Mouse (Mus musculus) myocyte (in vitro differentiated cells): ENCODE data around the gene Limch1.

Source experiments
- E2F4 ChIP-seq: IDR thresholded peaks from one replicate; pipeline ENCODE4 v1.6.1; 2011; ENCODE audit warnings: mild to moderate bottlenecking, control low read depth, moderate library complexity; ENCODE audit not compliant: insufficient read depth
- MAX ChIP-seq: IDR thresholded peaks from one replicate; pipeline ENCODE4 v1.6.1; 2011; ENCODE audit warnings: low read depth, mild to moderate bottlenecking, control low read depth
- POLR2A ChIP-seq: IDR thresholded peaks from one replicate; pipeline ENCODE4 v1.6.1; 2011; ENCODE audit warnings: low read depth, mild to moderate bottlenecking, control low read depth, moderate library complexity; ENCODE audit not compliant: insufficient read length
- REST ChIP-seq: IDR thresholded peaks from one replicate; pipeline ENCODE4 v1.6.1; 2011; ENCODE audit warnings: mild to moderate bottlenecking, control low read depth, moderate library complexity; ENCODE audit not compliant: insufficient read depth, insufficient read length
- TCF3 ChIP-seq: IDR thresholded peaks from one replicate; pipeline ENCODE4 v1.6.1; 2011; ENCODE audit warnings: low read depth, control low read depth; ENCODE audit not compliant: insufficient read length

GRCm38 (mm10) chr5:67025095-67025494 lies 279.5 kb downstream of the Limch1 start:
- TF ChIP-seq MAX (no peak), POLR2A (no peak), E2F4 (no peak), REST (no peak), TCF3 (no peak)
